In genomic region chr8:122764790-122765474, GRCm38 (mm10) we compare ENCODE assay signal across 22 mouse cellular contexts. TPM values are rescaled to one million over a fixed set of nuclear protein-coding genes. Genes with fewer than 3 reads are reported as not detected.
DNase-seq lines count a peak whose midpoint lies in the region; ATAC-seq lines count a peak whose summit lies in the region.
"Had no signal": no experiment of that assay in that cellular context is flagged by ENCODE, and none has a peak within 500 bp of the region (broad histone marks: within the 10 kb centered on the region; RNA-seq: fewer than 3 reads in every experiment).

No protein-coding gene starts in this region.

- no peak overlapping the region for H3K27ac ChIP-seq in hindbrain, embryonic 14.5 days
- H3K27ac ChIP-seq: embryonic facial prominence, embryonic 10.5 days; forebrain, embryonic 13.5 days; gastrocnemius, adult 2 months; hindbrain, embryonic 10.5 days; hindbrain, embryonic 15.5 days had no signal

- H3K9me3 ChIP-seq in hindbrain, embryonic 14.5 days (ENCODE audit: control insufficient read depth, low read length): no peaks in the 10 kb centered on the region
- H3K9me3 ChIP-seq: embryonic facial prominence, embryonic 10.5 days; forebrain, embryonic 13.5 days; heart, embryonic 12.5 days; hindbrain, embryonic 10.5 days; hindbrain, embryonic 15.5 days had no signal

- 85% methylated on average over 7 of the region's 7 CpGs for WGBS in hindbrain, embryonic 14.5 days

- H3K27me3 ChIP-seq in hindbrain, embryonic 14.5 days (ENCODE audit: control insufficient read depth, insufficient read depth, low read length): no peaks in the 10 kb centered on the region
- H3K27me3 ChIP-seq: hindbrain, embryonic 15.5 days had no signal

- no peaks in the 10 kb centered on the region for H3K36me3 ChIP-seq in hindbrain, embryonic 14.5 days (replicated peaks; ENCODE audit: control insufficient read depth, insufficient read depth)
- H3K36me3 ChIP-seq: embryonic facial prominence, embryonic 10.5 days; heart, embryonic 12.5 days; hindbrain, embryonic 10.5 days; hindbrain, embryonic 15.5 days had no signal

- no peak overlapping the region for H3K9ac ChIP-seq in hindbrain, embryonic 14.5 days
- H3K9ac ChIP-seq: forebrain, embryonic 13.5 days; heart, embryonic 12.5 days; hindbrain, embryonic 15.5 days had no signal

- no peak overlapping the region for H3K4me2 ChIP-seq in hindbrain, embryonic 14.5 days (replicated peaks)
- H3K4me2 ChIP-seq: forebrain, embryonic 13.5 days; heart, embryonic 12.5 days; hindbrain, embryonic 15.5 days had no signal

- H3K4me1 ChIP-seq in hindbrain, embryonic 14.5 days (replicated peaks; ENCODE audit: control insufficient read depth, insufficient read depth, low read length): 0 out of 2 replicates have a peak, but pooled peaks cover 6% of the 10 kb centered on the region

- peak; percentile 27 for DNase-seq in adrenal gland, postnatal 14 days
- no peak for DNase-seq in adrenal gland, adult 18-20 months (ENCODE audit: low spot score in 2 of 2)
- DNase-seq in CD4-positive helper T cell, adult 2 months (ENCODE audit: low read depth, low spot score): peak; percentile 47
- peak; percentile 14 to 46 for DNase-seq in adrenal gland, postnatal 36 days
- no peak for DNase-seq in hindbrain, embryonic 14.5 days (ENCODE audit: low spot score)
- no peak for DNase-seq in testis, postnatal 14 days (ENCODE audit: low spot score)
- DNase-seq: B cell, adult 2 months; cerebellum, adult 18-20 months; cerebellum, adult 9-11 months; cerebellum, postnatal 36 days; gastrocnemius, adult 2 months; gastrocnemius, postnatal 36 days; kidney, adult 18-20 months had no signal

- peak; percentile 17; the same call in 1 of the 2 replicates for ATAC-seq in megakaryocyte, adult 5-6 weeks (ENCODE audit: poor library complexity, severe bottlenecking)
- ATAC-seq in hindbrain, embryonic 14.5 days (ENCODE audit: low FRiP score): no peak
- no peak for ATAC-seq in inflammation-experienced regulatory T-cells, adult 6 months
- ATAC-seq: activated CD4-positive, CD25-positive, alpha-beta regulatory T cell, adult 4 months; forebrain, embryonic 13.5 days; Patski had no signal

- no peak overlapping the region for H3K4me3 ChIP-seq in hindbrain, embryonic 14.5 days (replicated peaks; ENCODE audit: low read length)
- H3K4me3 ChIP-seq: embryonic facial prominence, embryonic 10.5 days; forebrain, embryonic 13.5 days; gastrocnemius, adult 2 months; heart, embryonic 12.5 days; hindbrain, embryonic 10.5 days; hindbrain, embryonic 15.5 days had no signal

RNA-seq across cellular contexts. Expression of gene Acsf3, which starts 10.4 kb away (rescaled TPM):
- 48.0 and 50.6 TPM in 2 replicates for total RNA-seq in adrenal gland, postnatal 14 days (2021)
- total RNA-seq in adrenal gland, adult 18-20 months (2021): 10 to 100 TPM; 42.0 to 76.0 TPM
- 10 to 100 TPM; 41.1 TPM for total RNA-seq in adrenal gland, postnatal 36 days (2021)
- 4.3 and 5.0 TPM in 2 replicates for total RNA-seq in megakaryocyte, adult 5-6 weeks (2015)
- total RNA-seq in megakaryocyte, adult 5-6 weeks (2017): 3.9 and 5.9 TPM in 2 replicates
- polyA plus RNA-seq in hindbrain, embryonic 14.5 days (2014; fragmentation: Nextera tagmentation; extraction: Ambion mirVana): 14.5 and 16.5 TPM in 2 replicates
- 10 to 100 TPM in 1 of 3 experiments, 1 to 10 TPM in 2; 7.8 to 10.1 (median 9.2) TPM for polyA plus RNA-seq in inflammation-experienced regulatory T-cells, adult 6 months (2017; shearing (Covaris generic))

Comparison
In these comparisons a context has a peak if more than half of its experiments do, and no peak if none do; other contexts are left out.
1. DNase-seq: peak in adrenal gland, postnatal 14 days (single experiment), CD4-positive helper T cell, adult 2 months (single experiment) and adrenal gland, postnatal 36 days (2 of 2); none in adrenal gland, adult 18-20 months (0 of 2), hindbrain, embryonic 14.5 days (single experiment) and testis, postnatal 14 days (single experiment).